Mouse (Mus musculus) limb, embryonic 11.5 days (tissue): ENCODE measurements around the gene Gm17078. TPM values are rescaled to one million over a fixed set of nuclear protein-coding genes. Genes with fewer than 3 reads are reported as not detected.
"Not testable (repeated sequence)": the region's sequence is repeated elsewhere in the genome, so short reads cannot be mapped to it uniquely, and the experiment has no call there.

Source experiments
- ATAC-seq: fragments of 200-750 bp; cut with Nextera tagmentation; 2 replicates; pipeline ENCODE4 v1.8.0; 2017; ENCODE audit warnings: low read depth; ENCODE audit not compliant: insufficient number of reproducible peaks, low FRiP score, low TSS enrichment
- DNase-seq: peaks from one replicate; pipeline ENCODE4 v3.0.0-alpha.2; 2015; ENCODE audit warnings: low spot score
- H3K27ac ChIP-seq: fragments of 300-500 bp; sonication (generic); replicated peaks from 2 replicates; pipeline ENCODE4 v1.5.1; 2014; ENCODE audit warnings: low read depth, mild to moderate bottlenecking, low read length
- H3K27me3 ChIP-seq: fragments of 300-500 bp; sonication (generic); 2 replicates; pipeline ENCODE4 v1.6.1; 2014; ENCODE audit warnings: mild to moderate bottlenecking, low read length, mixed read lengths; ENCODE audit not compliant: control insufficient read depth, insufficient read depth
- H3K36me3 ChIP-seq: fragments of 300-500 bp; sonication (generic); 2 replicates; pipeline ENCODE4 v1.6.1; 2014; ENCODE audit warnings: mild to moderate bottlenecking, low read length, moderate library complexity, mixed read lengths; ENCODE audit not compliant: control insufficient read depth, insufficient read depth
- H3K4me1 ChIP-seq: fragments of 300-500 bp; sonication (generic); 2 replicates; pipeline ENCODE4 v1.6.1; 2014; ENCODE audit warnings: low read length, mixed read lengths; ENCODE audit not compliant: control insufficient read depth, insufficient read depth
- H3K4me2 ChIP-seq: fragments of 300-500 bp; sonication (generic); 2 replicates; pipeline ENCODE4 v1.6.1; 2014; ENCODE audit warnings: low read depth, mild to moderate bottlenecking, moderate library complexity; ENCODE audit not compliant: severe bottlenecking
- H3K4me3 ChIP-seq: fragments of 300-500 bp; sonication (generic); 2 replicates; pipeline ENCODE4 v1.5.1; 2014; ENCODE audit warnings: low read depth, low read length
- H3K9ac ChIP-seq: fragments of 300-500 bp; sonication (generic); 2 replicates; pipeline ENCODE4 v1.6.1; 2014; ENCODE audit warnings: mild to moderate bottlenecking, low read length
- H3K9me3 ChIP-seq: fragments of 300-500 bp; sonication (generic); 2 replicates; pipeline ENCODE4 v1.6.1; 2016; ENCODE audit warnings: low read length; ENCODE audit not compliant: control insufficient read depth
- WGBS: fragments of 180-500 bp; shearing (Covaris S2); extraction: QIAGEN DNeasy Blood & Tissue Kit; methylation state at CpG from one replicate; pipeline ENCODE4 v1.1.7; 2014; 5-methylcytosine and 5-hydroxymethylcytosine counted together
- polyA plus RNA-seq: library from polyadenylated mRNA; unstranded; fragments of >200 nt; fragmentation: Nextera tagmentation; extraction: Ambion mirVana; gene quantifications from 2 replicates; pipeline ENCODE4 v1.2.1, GENCODE M21; 2014

Gene Gm17078
- not detected in 2 replicates for polyA plus RNA-seq

DNA sequence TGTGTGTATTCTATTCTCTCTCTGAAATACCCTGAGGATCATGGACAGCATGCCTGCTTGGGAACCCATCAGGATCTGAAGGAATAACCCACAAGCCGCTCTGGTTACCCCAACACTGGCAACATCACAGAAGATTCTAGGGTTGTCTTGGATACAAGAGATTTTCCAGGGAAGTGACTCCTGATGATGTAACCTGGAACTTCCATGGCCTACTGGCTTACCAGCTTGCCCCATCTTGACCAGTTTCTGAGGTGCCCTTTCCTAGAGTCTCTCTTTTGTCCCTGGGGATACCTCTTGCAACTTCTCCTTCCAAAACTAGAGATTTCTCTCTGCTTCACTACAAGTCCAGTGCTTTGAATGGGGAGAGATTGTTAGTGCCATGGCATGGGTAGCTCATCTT, at the start of gene Gm17078:
Gene Gm17078 (minus strand): TSS at position 101 of the 400 bp plus-strand sequence.
- H3K9ac ChIP-seq: no peak within 1 kb of the TSS
- no peaks in the 10 kb centered on the region for H3K27me3 ChIP-seq
- WGBS: 91% methylated on average over 1 of the region's 1 CpGs

DNA sequence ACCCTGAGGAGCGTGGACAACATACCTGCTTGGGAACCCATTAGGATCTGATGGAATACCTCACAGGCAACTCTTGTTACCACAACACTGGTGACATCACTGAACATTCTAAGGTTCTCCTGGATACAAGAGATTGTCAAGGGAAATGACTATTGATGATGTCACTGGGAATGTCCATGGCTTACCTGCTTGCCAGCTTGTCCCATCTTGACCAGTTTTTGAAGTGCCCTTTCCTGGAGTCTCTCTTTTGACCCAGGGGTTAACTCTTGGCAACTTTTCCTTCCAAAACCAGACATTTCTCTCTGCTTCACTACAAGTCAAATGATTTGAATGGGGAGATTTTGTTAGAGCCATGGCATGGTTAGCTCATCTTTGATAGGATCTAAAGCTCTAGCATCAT, 24.5 kb upstream of the Gm17078 start, which contains the start of gene Gm4181:
Gene Gm4181 (minus strand): TSS at position 101 of the 400 bp plus-strand sequence.
- not testable (repeated sequence) for H3K27ac ChIP-seq, H3K4me3 ChIP-seq, H3K36me3 ChIP-seq, H3K27me3 ChIP-seq, H3K9me3 ChIP-seq, DNase-seq, H3K9ac ChIP-seq, ATAC-seq, H3K4me2 ChIP-seq, H3K4me1 ChIP-seq
- 64% methylated on average over 1 of the region's 1 CpGs for WGBS

More for the DNA sequence above, at the start of gene Gm17078:
- H3K9me3 ChIP-seq: no peaks in the 10 kb centered on the region
- H3K4me3 ChIP-seq: no peak within 1 kb of the TSS
- DNase-seq (no peak), ATAC-seq (no peak)
- no peak within 1 kb of the TSS for H3K27ac ChIP-seq
- H3K4me2 ChIP-seq: no peak within 1 kb of the TSS
- no peaks in the 10 kb centered on the region for H3K4me1 ChIP-seq
- H3K36me3 ChIP-seq: no peaks in the 10 kb centered on the region

DNA sequence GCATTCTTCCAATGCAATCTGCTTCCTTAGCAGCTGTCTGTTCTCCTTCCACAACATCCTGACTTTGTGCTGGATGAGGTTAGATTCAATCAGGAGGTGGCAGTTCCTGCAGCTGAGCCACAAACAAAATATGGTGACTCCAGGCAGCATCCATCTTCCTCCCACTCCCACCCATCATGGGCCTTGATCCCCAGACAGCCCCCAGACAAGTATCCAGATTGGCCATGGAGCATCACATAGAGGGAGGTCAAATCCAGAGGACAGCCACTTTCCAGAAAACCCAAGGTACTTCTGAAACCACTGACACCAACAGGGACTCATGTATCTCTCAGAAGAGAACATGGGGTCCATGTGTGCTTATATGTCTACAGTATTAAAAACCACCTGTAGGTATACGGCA, 21.3 kb upstream of the Gm17078 start:
- 81% methylated on average over 1 of the region's 1 CpGs for WGBS
- H3K9ac ChIP-seq, ATAC-seq, H3K27ac ChIP-seq, H3K4me3 ChIP-seq, H3K36me3 ChIP-seq, H3K4me2 ChIP-seq, DNase-seq, H3K9me3 ChIP-seq, H3K27me3 ChIP-seq, H3K4me1 ChIP-seq: not testable (repeated sequence)

DNA sequence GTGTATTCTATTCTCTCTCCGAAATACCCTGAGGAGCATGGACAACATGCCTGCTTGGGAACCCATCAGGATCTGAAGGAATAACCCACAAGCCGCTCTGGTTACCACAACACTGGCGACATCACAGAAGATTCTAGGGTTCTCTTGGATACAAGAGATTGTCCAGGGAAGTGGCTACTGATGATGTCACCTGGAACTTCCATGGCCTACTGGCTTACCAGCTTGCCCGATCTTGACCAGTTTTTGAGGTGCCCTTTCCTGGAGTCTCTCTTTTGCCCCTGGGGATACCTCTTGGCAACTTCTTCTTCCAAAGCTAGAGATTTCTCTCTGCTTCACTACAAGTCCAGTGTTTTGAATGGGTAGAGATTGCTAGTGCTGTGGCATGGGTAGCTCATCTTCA, 19.1 kb downstream of the Gm17078 start, which contains the start of gene Gm17174:
Gene Gm17174 (minus strand): TSS at position 101 of the 400 bp plus-strand sequence.
- H3K4me3 ChIP-seq, H3K4me1 ChIP-seq, H3K4me2 ChIP-seq, H3K9ac ChIP-seq, H3K27ac ChIP-seq, H3K36me3 ChIP-seq, DNase-seq, H3K9me3 ChIP-seq, H3K27me3 ChIP-seq, ATAC-seq: not testable (repeated sequence)
- 93% methylated on average over 4 of the region's 4 CpGs for WGBS

DNA sequence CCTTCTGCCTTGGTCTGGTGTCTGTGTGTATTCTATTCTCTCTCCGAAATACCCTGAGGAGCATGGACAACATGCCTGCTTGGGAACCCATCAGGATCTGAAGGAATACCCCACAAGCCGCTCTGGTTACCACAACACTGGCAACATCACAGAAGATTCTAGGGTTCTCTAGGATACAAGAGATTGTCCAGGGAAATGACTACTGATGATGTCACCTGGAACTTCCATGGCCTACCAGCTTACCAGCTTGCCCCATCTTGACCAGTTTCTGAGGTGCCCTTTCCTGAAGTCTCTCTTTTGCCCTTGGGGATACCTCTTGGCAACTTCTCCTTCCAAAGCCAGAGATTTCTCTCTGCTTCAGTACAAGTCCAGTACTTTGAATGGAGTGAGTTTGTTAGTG, 37.1 kb downstream of the Gm17078 start, which contains the start of gene Gm17175:
Gene Gm17175 (minus strand): TSS at position 101 of the 400 bp plus-strand sequence.
- not testable (repeated sequence) for H3K4me3 ChIP-seq, H3K27me3 ChIP-seq, H3K4me2 ChIP-seq, H3K9ac ChIP-seq, H3K4me1 ChIP-seq, H3K27ac ChIP-seq, H3K9me3 ChIP-seq, H3K36me3 ChIP-seq, DNase-seq, ATAC-seq
- 87% methylated on average over 2 of the region's 2 CpGs for WGBS

Other genes starting within 250 kb of the Gm17078 start
- gene Gm7247, start 249.6 kb downstream of the Gm17078 start, polyA plus RNA-seq: not detected in 2 replicates
- gene Vmn2r88, start 200.5 kb downstream of the Gm17078 start, polyA plus RNA-seq: not detected in 2 replicates
- gene Vmn2r89, start 159.5 kb downstream of the Gm17078 start, polyA plus RNA-seq: not detected in 2 replicates
- gene Gm5622, start 58.5 kb downstream of the Gm17078 start, polyA plus RNA-seq: not detected in 2 replicates
- gene Gm17175, start 37.2 kb downstream of the Gm17078 start, polyA plus RNA-seq: not detected in 2 replicates
- gene Gm17174, start 19.2 kb downstream of the Gm17078 start, polyA plus RNA-seq: not detected in 2 replicates
- gene Gm4181, start 24.4 kb upstream of the Gm17078 start, polyA plus RNA-seq: not detected in 2 replicates
- not detected in 2 replicates for gene Gm17079, start 84.2 kb upstream of the Gm17078 start, polyA plus RNA-seq
- not detected in 2 replicates for gene Gm5800, start 105.9 kb upstream of the Gm17078 start, polyA plus RNA-seq
- gene Ang4, start 162.3 kb upstream of the Gm17078 start, polyA plus RNA-seq: not detected in 2 replicates
- not detected in 2 replicates for gene AY358078, start 188.7 kb upstream of the Gm17078 start, polyA plus RNA-seq
- gene Ear6, start 242.4 kb upstream of the Gm17078 start, polyA plus RNA-seq: not detected in 2 replicates